Mouse (Mus musculus) embryo, embryonic 10.5 days (tissue): ENCODE results near the gene Msrb3.
A peak's percentile ranks its signal among the peaks of the same experiment; 100 is the strongest.
"Not testable (repeated sequence)": the region's sequence is repeated elsewhere in the genome, so short reads cannot be mapped to it uniquely, and the experiment has no call there.

Experiments used
- DNase-seq: peaks from one replicate; pipeline ENCODE4 v3.0.0-alpha.2; 2015; ENCODE audit warnings: low spot score

Msrb3 gene

DNA sequence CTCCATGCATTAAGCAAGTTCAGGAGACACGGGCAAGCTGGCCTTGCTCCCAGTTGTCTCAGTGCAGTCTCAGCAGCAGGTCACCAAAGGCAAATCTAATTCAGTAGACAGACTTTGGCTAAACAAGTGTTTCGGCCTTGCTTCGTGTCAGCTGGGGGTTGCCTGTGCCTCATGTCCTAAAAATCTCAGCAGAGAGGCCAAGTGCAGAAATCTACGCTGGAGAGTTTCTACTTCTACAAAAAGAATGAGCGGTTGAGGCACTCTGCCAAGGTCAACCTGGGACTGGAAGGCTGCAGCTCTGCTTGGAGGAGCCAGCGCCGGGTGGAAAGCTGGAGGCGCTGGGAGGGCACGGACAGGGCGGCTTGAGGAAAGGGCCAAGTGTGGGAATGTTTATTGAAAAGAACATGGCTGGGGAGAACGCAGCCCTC lies 147.6 kb downstream of the Msrb3 start:
- no peak for DNase-seq

DNA sequence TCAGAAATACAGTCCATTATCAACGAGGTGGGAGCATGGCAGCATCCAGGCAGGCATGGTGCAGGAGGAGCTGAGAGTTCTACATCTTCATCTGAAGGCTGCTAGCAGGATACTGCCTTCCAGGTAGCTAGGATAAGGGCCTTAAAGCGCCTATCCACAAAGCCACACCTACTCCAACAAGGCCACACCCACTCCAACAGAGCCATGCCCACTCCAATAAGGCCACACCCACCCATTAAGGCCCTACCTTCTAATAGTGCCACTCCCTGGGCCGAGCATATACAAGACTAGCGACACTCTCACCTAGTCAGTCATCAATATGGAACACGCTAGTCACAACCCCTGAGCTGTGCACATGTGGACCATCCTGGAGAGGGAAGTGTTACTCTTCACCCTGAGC lies 149.3 kb downstream of the Msrb3 start:
- DNase-seq, result not testable (repeated sequence)

DNA sequence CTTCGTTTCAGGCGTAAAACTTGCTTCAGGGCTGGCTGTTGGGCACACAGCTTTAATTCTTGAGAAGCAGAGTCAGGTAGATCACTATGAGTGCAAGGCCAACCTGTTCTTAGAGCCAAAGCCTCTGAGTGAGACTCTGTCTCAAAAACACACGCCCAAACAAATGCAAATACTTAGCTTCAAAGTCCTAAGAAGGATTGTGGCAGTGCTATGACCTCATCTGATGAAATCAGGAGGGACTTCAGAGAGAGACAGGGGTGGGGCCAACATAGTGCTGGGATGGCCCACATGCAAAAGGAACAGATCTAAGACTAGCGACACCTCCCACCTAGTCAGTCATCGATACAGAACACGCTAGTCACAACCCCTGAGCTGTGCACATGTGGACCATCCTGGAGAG lies 150.7 kb downstream of the Msrb3 start:
- DNase-seq, result no peak

DNA sequence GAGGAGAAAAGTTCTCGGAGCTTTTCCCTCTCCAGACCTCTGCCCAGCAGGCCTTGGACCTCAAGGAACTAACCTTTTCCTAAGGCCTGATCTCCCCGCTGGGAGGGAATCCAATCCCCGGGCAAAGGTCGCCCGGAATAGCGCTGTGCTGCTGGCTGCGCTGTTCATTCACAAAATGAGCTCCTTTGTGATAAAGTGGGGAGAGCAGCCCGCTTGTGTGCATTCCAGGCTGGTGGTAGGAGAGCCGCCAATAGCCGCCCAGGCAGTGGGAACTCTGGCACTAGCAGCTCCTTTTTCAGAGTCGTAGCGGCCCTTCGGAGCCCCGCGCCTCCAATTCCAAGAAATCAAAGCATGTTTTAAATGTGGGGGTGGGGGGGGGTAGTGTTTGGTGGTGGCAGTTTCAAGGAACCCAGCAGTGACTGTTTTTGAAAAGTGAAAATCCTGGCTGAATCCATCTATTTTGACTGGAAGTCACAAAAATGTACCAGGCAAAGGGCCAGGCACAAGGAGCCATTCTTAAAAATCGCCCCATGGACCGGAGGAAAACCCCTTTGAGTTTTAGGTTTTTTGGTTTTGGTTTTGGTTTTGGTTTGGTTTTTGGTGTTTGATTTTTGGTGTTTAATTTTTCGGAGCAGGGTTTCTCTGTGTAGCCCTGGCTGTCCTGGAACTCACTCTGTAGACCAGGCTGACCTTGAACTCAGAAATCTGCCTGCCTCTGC lies 153.6 kb downstream of the Msrb3 start:
- DNase-seq, result peak; percentile 95

DNA sequence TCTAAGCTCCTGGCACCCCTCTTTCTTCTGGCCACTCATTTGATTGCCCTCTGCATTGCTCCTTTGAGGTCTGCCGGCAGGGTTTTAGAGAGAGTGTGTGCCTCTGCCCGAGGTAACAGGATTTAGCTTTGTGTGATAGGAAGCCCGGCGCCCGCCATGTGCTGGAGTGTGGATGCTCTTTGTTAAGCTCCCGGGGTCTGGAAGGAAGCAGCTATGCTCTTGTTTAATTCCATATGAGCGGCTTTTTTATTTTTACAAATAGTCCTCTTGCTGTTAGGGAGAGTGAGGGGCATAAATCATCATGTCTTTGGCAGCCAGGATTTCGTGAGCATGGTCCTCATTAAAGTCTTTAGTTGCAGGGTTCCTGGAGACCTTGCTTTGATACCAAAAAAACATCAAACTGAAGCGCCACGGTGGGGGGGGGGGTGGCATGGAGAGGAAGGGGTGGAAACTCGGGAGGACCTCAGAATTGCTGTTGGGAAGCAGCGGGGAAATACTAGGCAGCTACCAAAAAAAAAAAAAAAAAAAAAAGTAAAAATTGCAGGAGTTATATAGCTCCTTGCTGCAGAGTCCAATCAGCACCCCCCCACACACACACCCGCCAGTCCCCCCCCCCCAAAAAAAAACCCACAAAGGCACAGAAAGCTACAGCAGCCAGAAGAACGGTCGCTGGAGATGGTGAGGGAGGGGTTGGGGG lies 154.3 kb downstream of the Msrb3 start:
- peak; percentile 85 for DNase-seq

DNA sequence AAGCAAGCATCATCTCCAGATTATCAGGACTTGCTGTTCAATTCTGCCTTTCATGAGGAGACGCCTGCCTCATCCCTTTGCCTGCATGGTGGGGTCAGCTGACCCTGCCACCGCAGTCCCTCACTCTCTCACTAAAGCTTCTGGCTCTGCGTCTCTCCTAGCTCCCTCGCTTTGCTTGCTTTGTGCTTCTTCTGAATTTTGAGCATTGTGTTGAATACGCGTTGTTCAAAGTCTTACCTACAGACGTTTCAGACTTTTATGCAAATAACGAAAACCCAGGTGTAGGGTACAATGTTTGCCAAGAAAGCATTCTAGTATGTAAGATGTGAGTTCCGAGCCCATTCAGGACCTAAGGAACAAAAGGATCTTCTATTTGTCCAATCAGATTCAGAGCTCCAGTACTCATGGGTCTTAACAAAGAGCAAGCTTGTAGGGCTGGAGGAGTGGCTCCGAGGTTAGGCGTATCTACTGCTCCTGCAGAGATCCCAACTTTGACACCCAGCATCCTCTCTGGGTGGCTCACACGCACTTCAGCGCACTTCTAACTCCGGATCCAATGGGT lies 162.3 kb downstream of the Msrb3 start:
- DNase-seq, result peak; percentile 62

DNA sequence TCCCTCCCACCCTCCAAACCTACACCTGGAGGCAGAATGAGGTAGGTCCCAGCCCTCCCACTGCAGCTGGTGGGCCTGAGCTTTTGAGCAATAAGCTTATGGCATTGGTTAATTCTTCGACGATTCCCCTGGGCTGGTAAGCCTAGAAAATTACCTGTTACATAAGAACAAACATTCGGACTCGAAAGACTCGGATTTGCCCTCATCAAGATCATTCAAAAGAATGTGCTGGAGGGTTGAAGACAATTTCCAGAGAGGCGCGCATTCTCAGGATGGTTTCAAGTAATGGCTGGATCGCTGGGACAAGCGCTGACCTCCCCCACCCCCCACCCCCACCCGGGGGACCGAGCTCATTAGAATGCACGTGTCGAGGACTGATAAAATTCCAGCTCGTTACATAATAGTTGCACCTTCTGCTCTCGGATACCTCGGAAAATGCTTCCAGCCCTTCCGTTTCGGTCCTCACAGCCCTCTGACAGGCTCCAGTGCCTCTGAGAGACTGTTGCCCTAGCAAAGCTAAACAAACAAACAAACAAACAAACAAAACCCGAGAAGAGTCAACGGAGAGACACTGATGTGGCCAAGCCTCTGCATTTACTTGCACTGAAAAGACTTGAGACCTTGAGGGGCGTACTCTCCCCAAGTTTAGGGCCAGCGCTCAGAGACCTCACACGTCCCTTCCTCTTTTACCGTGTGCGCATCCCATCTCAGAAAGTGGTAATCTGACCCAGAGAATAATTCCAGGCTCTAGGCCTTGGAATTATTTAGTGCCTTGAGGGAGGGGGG lies 163.0 kb downstream of the Msrb3 start:
- peak; percentile 72 for DNase-seq

DNA sequence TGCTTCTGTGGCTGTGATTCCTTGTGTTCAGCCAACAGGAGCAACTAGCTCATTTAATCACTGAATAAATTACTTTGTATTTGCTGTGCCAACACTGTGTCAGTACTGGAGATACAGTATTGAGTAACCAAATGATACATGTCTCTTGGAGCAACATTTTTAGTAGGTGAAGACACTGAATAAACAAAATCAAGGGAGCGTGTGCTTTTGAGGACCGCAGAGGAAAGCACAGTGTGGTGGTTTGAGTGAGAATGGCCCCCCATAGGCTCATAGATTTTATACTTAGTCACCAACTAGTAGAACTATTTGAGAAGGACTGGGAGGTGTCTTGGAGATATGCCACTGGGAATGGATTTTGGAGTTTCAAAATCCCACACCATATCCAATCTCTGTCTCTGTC lies 164.5 kb downstream of the Msrb3 start:
- no peak for DNase-seq
